In the genomic region with DNA sequence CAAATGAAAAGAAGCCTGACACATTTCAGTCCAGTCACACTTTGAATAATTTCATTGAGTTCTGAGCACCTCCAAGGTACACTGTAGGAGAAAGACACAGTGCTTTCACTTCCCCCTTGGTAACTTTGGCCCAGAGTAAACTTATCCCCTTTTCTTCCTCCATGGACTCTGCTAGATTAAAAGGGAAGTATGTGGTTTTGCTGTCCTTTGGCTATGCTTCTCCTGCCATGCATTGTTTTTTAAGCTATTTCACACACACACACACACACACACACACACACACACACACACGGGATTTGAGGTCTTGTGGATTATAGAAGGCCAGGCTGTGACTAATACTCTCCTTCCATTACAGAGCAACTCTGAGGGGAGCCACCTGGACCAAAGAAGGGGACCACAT, we compare ENCODE assay signal across 25 mouse cellular contexts. TPM values are rescaled to one million over a fixed set of nuclear protein-coding genes. Genes with fewer than 3 reads are reported as not detected.
DNase-seq lines count a peak whose midpoint lies in the region; ATAC-seq and TF ChIP-seq lines count a peak whose summit lies in the region.
"Had no signal": no experiment of that assay in that cellular context is flagged by ENCODE, and none has a peak within 500 bp of the region (broad histone marks: within the 10 kb centered on the region; RNA-seq: fewer than 3 reads in every experiment).

No protein-coding gene starts in this region.

- no peak overlapping the region for H3K27ac ChIP-seq in heart, embryonic 10.5 days
- H3K27ac ChIP-seq in bone marrow macrophage, adult 2 months (ENCODE audit: insufficient read depth, low read depth, low read length): peak overlapping the region; percentile 45
- no peak overlapping the region for H3K27ac ChIP-seq in hindbrain, embryonic 10.5 days
- H3K27ac ChIP-seq: embryonic facial prominence, embryonic 13.5 days; left cerebral cortex, adult 2 months; liver, embryonic 15.5 days; neural tube, embryonic 13.5 days had no signal

- no peak for TF ChIP-seq CTCF in bone marrow macrophage, adult 2 months (IDR thresholded peaks at IDR 0.05; ENCODE audit: low read depth, low read length)

- H3K4me3 ChIP-seq in heart, embryonic 10.5 days: no peak overlapping the region
- H3K4me3 ChIP-seq in bone marrow macrophage, adult 2 months (ENCODE audit: insufficient read depth, low read length): no peak overlapping the region
- H3K4me3 ChIP-seq in hindbrain, embryonic 10.5 days: no peak overlapping the region
- H3K4me3 ChIP-seq: embryonic facial prominence, embryonic 13.5 days; left cerebral cortex, adult 2 months; liver, embryonic 15.5 days; megakaryocyte, embryonic 14.5 days; neural tube, embryonic 13.5 days had no signal

- peaks cover 25% of the 10 kb centered on the region for H3K36me3 ChIP-seq in heart, embryonic 10.5 days
- peaks cover 36% of the 10 kb centered on the region for H3K36me3 ChIP-seq in hindbrain, embryonic 10.5 days

- no peaks in the 10 kb centered on the region for H3K4me1 ChIP-seq in heart, embryonic 10.5 days
- H3K4me1 ChIP-seq in bone marrow macrophage, adult 2 months (ENCODE audit: control insufficient read depth, insufficient read depth, low read length): peaks cover 24% of the 10 kb centered on the region
- H3K4me1 ChIP-seq in hindbrain, embryonic 10.5 days (replicated peaks): no peaks in the 10 kb centered on the region
- H3K4me1 ChIP-seq: embryonic facial prominence, embryonic 13.5 days; neural tube, embryonic 13.5 days had no signal

- peak; percentile 26 for DNase-seq in heart, adult 8-10 months (ENCODE audit: low spot score)
- DNase-seq in heart, embryonic 10.5 days (ENCODE audit: low spot score): no peak
- peak; percentile 41 to 42 for DNase-seq in B cell, adult 2 months
- no peak for DNase-seq in hindbrain, embryonic 10.5 days (ENCODE audit: low spot score)
- DNase-seq in cerebellum, adult 8-10 months: no peak
- DNase-seq: adrenal gland, adult 8-10 months; cerebellum, adult 11 months; forebrain, postnatal 0 days; thymus, postnatal 4 days had no signal

- no peak for TF ChIP-seq POLR2A in bone marrow macrophage, adult 2 months (IDR thresholded peaks at IDR 0.05; ENCODE audit: borderline replicate concordance, low read depth, low read length)

- WGBS in heart, embryonic 10.5 days: 64% methylated on average over 1 of the region's 1 CpGs
- 55% methylated on average over 1 of the region's 1 CpGs for WGBS in hindbrain, embryonic 10.5 days

- H3K27me3 ChIP-seq in heart, embryonic 10.5 days (ENCODE audit: insufficient read depth, poor library complexity, severe bottlenecking): no peaks in the 10 kb centered on the region
- no peaks in the 10 kb centered on the region for H3K27me3 ChIP-seq in hindbrain, embryonic 10.5 days (ENCODE audit: insufficient read depth, poor library complexity, severe bottlenecking)
- H3K27me3 ChIP-seq: embryonic facial prominence, embryonic 13.5 days; liver, embryonic 15.5 days; megakaryocyte, embryonic 14.5 days; neural tube, embryonic 13.5 days had no signal

- peaks cover 5% of the 10 kb centered on the region for H3K9me3 ChIP-seq in heart, embryonic 10.5 days
- H3K9me3 ChIP-seq in hindbrain, embryonic 10.5 days: peaks cover 5% of the 10 kb centered on the region

- ATAC-seq in monocyte, adult 5-6 weeks (replicated peaks; ENCODE audit: insufficient number of reproducible peaks, low FRiP score, low TSS enrichment, poor library complexity, severe bottlenecking): peak; percentile 72
- ATAC-seq: forebrain, postnatal 0 days; hindbrain, embryonic 16.5 days; intestine, postnatal 0 days had no signal

RNA-seq across cellular contexts. Expression of a gene that starts 3.3 kb away (rescaled TPM):
- 1 to 10 TPM in 3 of 4 experiments, under 1 TPM in 1; 0.90 to 1.8 (median 1.2) TPM for total RNA-seq in heart, adult 8-10 months (2022)
- polyA plus RNA-seq in heart, embryonic 10.5 days (2016; fragmentation: Nextera tagmentation; extraction: Ambion mirVana): 1.1 and 2.3 TPM in 2 replicates
- 3.0 and 3.4 TPM in 2 replicates for polyA plus RNA-seq in bone marrow macrophage, adult 2 months (2012; ENCODE audit: insufficient read depth, insufficient read length, missing spikeins)
- 0.21 to 0.39 TPM in 2 of 3 replicates, not detected in the other for total RNA-seq in monocyte, adult 5-6 weeks (2017)
- polyA plus RNA-seq in hindbrain, embryonic 10.5 days (2016; fragmentation: Nextera tagmentation; extraction: Ambion mirVana): 0.92 and 2.0 TPM in 2 replicates
- total RNA-seq: ES-E14 had no signal

RNA-seq across cellular contexts. Expression of a gene that starts 19.3 kb away (rescaled TPM):
- total RNA-seq in heart, adult 8-10 months (2022): 10 to 100 TPM; 49.4 to 54.8 (median 52.3) TPM
- polyA plus RNA-seq in heart, embryonic 10.5 days (2016; fragmentation: Nextera tagmentation; extraction: Ambion mirVana): 38.7 and 42.6 TPM in 2 replicates
- 40.8 and 44.2 TPM in 2 replicates for polyA plus RNA-seq in bone marrow macrophage, adult 2 months (2012; ENCODE audit: insufficient read depth, insufficient read length, missing spikeins)
- total RNA-seq in monocyte, adult 5-6 weeks (2017): 55.4 to 74.2 TPM (median 57.1 TPM) in 3 replicates
- 44.7 and 54.2 TPM in 2 replicates for polyA plus RNA-seq in hindbrain, embryonic 10.5 days (2016; fragmentation: Nextera tagmentation; extraction: Ambion mirVana)

RNA-seq across cellular contexts. Expression of a gene that starts 34.3 kb away (rescaled TPM):
- total RNA-seq in heart, adult 8-10 months (2022): under 1 TPM in 1 of 4 experiments, not detected in 3; 0.24 TPM
- 0.15 and 0.41 TPM in 2 replicates for polyA plus RNA-seq in heart, embryonic 10.5 days (2016; fragmentation: Nextera tagmentation; extraction: Ambion mirVana)
- 1.4 TPM in 1 of 2 replicates, not detected in the other for polyA plus RNA-seq in bone marrow macrophage, adult 2 months (2012; ENCODE audit: insufficient read depth, insufficient read length, missing spikeins)
- total RNA-seq in monocyte, adult 5-6 weeks (2017): 1.6 TPM in 1 of 3 replicates, not detected in the others
- 0.44 TPM in 1 of 2 replicates, not detected in the other for polyA plus RNA-seq in hindbrain, embryonic 10.5 days (2016; fragmentation: Nextera tagmentation; extraction: Ambion mirVana)
- total RNA-seq: ES-E14 had no signal
- polyA plus RNA-seq: intestine, postnatal 0 days; liver, embryonic 15.5 days had no signal

RNA-seq across cellular contexts. Expression of a gene that starts 56.0 kb away (rescaled TPM):
- not detected for total RNA-seq in heart, adult 8-10 months (2022)
- polyA plus RNA-seq in heart, embryonic 10.5 days (2016; fragmentation: Nextera tagmentation; extraction: Ambion mirVana): not detected in 2 replicates
- polyA plus RNA-seq in bone marrow macrophage, adult 2 months (2012; ENCODE audit: insufficient read depth, insufficient read length, missing spikeins): 0.07 and 0.21 TPM in 2 replicates
- total RNA-seq in monocyte, adult 5-6 weeks (2017): not detected in 3 replicates
- polyA plus RNA-seq in hindbrain, embryonic 10.5 days (2016; fragmentation: Nextera tagmentation; extraction: Ambion mirVana): not detected in 2 replicates
- total RNA-seq: ES-E14; forebrain, postnatal 0 days; gastrocnemius, adult 18-20 months; heart, postnatal 25 days; midbrain, postnatal 0 days had no signal
- polyA plus RNA-seq: brain, embryonic 14.5 days; forebrain, postnatal 0 days; hindbrain, embryonic 16.5 days; intestine, postnatal 0 days; kidney, embryonic 16.5 days; limb, embryonic 11.5 days; liver, embryonic 15.5 days; midbrain, postnatal 0 days; neural tube, embryonic 13.5 days had no signal

Comparison
In these comparisons a context has a peak if more than half of its experiments do, and no peak if none do; other contexts are left out.
1. DNase-seq: peak in heart, adult 8-10 months (single experiment) and B cell, adult 2 months (2 of 2); none in heart, embryonic 10.5 days (single experiment), hindbrain, embryonic 10.5 days (single experiment) and cerebellum, adult 8-10 months (single experiment).